Mouse (Mus musculus) erythroblast, embryonic 14.5 days (primary cell): ENCODE data around the gene Chpf.

ENCODE experiments used
- GATA1 ChIP-seq: IDR thresholded peaks from 2 replicates; pipeline ENCODE4 v1.6.1; 2012; ENCODE audit warnings: low read length, inconsistent platforms, mixed read lengths
- TAL1 ChIP-seq: IDR thresholded peaks from 3 replicates; pipeline ENCODE4 v1.6.1; 2012; ENCODE audit warnings: low read length, inconsistent platforms, mixed read lengths

DNA sequence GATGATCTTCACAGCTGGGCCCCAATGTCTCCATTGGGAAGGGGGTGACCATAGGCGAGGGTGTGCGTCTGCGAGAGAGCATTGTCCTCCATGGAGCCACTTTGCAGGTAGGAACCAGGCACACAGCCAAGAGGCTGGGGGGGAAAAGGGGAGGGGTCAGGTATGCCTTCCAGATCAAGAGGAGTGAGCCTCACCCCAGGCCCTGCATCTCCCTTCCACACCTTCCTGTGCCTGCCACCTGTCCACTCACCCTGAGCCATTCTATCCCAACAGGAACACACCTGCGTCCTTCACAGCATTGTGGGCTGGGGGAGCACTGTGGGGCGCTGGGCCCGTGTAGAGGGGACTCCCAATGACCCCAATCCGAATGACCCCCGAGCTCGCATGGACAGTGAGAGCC is 36.9 kb downstream of the Chpf start:
- TF ChIP-seq GATA1 (no peak), TAL1 (no peak)
